Mouse (Mus musculus) hindbrain, embryonic 10.5 days (tissue): ENCODE data around the gene Hmgb1. TPM values are rescaled to one million over a fixed set of nuclear protein-coding genes. Genes with fewer than 3 reads are reported as not detected.

Source experiments
- DNase-seq: peaks from one replicate; pipeline ENCODE4 v3.0.0-alpha.2; 2017; ENCODE audit warnings: low spot score
- H3K27ac ChIP-seq: fragments of 300-500 bp; sonication (generic); 2 replicates; pipeline ENCODE4 v1.5.1; 2016; ENCODE audit warnings: mild to moderate bottlenecking, moderate library complexity
- H3K27me3 ChIP-seq: fragments of 300-500 bp; sonication (generic); 2 replicates; pipeline ENCODE4 v1.6.1; 2016; ENCODE audit warnings: mild to moderate bottlenecking; ENCODE audit not compliant: poor library complexity, insufficient read depth, severe bottlenecking
- H3K36me3 ChIP-seq: fragments of 300-500 bp; sonication (generic); 2 replicates; pipeline ENCODE4 v1.6.1; 2016; ENCODE audit warnings: mild to moderate bottlenecking, moderate library complexity
- H3K4me1 ChIP-seq: fragments of 300-500 bp; sonication (generic); replicated peaks from 2 replicates; pipeline ENCODE4 v1.6.1; 2016; ENCODE audit warnings: mild to moderate bottlenecking
- H3K4me3 ChIP-seq: fragments of 300-500 bp; sonication (generic); 2 replicates; pipeline ENCODE4 v1.5.1; 2016; ENCODE audit warnings: mild to moderate bottlenecking, moderate library complexity
- H3K9me3 ChIP-seq: fragments of 300-500 bp; sonication (generic); 2 replicates; pipeline ENCODE4 v1.6.1; 2016; ENCODE audit warnings: mild to moderate bottlenecking, moderate library complexity
- WGBS: fragments of 180-500 bp; shearing (Covaris S2); methylation state at CpG from one replicate; pipeline ENCODE4 v1.1.7; 2016; 5-methylcytosine and 5-hydroxymethylcytosine counted together
- polyA plus RNA-seq: library from polyadenylated mRNA; unstranded; fragments of >200 nt; fragmentation: Nextera tagmentation; extraction: Ambion mirVana; gene quantifications from 2 replicates; pipeline ENCODE4 v1.2.1, GENCODE M21; 2016

The Hmgb1 gene
- polyA plus RNA-seq, 1 experiment from 2014 or later: 1,115 TPM

DNA sequence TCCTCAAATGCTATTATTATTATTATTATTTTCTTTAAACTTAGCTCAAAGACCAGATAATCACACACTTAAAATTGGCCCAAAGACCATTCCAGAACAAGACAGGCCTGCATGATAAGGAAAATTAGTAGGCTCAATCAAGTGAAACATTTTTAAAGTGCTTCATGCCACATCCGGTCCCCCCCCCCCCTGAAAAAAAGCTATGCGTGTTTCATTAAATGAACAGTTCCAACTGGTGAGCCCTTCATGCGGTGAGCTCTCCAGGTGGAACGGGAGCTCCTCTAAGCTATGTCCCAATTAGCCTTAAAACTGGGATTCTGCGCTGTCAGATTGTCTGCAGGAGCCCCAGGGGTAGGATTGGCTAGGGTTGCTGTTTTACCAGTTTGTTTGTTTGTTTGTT is 168.0 kb downstream of the Hmgb1 start:
- H3K4me3 ChIP-seq: 0 out of 2 replicates have a peak overlapping the region, but pooled peaks have one; percentile 63
- no peaks in the 10 kb centered on the region for H3K36me3 ChIP-seq

DNA sequence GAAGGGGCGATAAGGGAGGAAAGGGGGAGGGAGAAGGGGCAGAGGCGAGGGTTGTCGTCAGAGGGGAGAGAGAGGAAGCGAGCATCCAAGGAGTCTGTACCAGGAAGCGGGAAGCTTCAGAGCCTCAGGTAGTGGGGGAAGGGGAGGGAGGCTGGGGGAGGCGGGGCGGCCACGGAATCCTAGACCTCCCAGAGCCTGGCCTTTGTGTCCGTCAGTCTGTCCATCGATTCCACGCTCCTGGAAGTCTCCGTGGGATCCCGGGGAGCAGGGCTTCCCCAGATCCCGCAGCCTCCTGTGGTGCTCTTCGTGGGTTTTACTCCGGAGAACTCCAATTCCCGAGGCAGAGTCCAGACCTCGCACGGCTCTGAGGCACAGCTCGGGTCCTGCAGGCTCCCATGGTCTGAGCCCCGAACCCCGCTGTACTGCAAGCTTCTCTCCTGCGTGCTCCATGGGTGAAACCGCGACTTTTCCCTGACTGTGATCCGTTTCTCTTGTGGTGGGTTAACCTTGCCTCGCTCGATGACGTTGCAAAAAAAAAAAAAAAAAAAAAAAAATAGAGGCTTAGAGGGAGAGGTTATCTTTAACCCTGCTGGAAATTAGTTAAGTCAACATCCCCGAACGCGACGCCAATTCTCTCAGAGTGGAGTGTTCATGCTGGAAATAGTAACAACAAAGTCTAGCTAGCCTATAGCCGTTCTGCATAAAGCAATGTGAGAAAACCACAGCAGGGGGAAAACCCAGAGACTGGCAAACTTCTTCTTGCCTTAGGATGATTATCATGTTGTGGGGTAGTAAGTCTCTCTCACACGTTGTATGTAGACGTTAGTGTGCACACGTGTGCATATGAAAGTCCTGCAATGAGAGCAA is 168.7 kb downstream of the Hmgb1 start:
- Histone ChIP-seq H3K27ac (peak overlapping the region; percentile 84), H3K4me1 (peaks cover 25% of the 10 kb centered on the region), H3K4me3 (peak overlapping the region; percentile 63), H3K36me3 (no peaks in the 10 kb centered on the region), H3K27me3 (peaks cover 32% of the 10 kb centered on the region), H3K9me3 (no peaks in the 10 kb centered on the region)
- DNase-seq: peak; percentile 50
- 3% methylated on average over 37 of the region's 37 CpGs for WGBS

More for the DNA sequence above, 168.0 kb downstream of the Hmgb1 start:
- no peak for DNase-seq
- peaks cover 32% of the 10 kb centered on the region for H3K27me3 ChIP-seq
- WGBS: 73% methylated on average over 5 of the region's 5 CpGs
- no peaks in the 10 kb centered on the region for H3K9me3 ChIP-seq
- no peak overlapping the region for H3K27ac ChIP-seq
- peaks cover 32% of the 10 kb centered on the region for H3K4me1 ChIP-seq

DNA sequence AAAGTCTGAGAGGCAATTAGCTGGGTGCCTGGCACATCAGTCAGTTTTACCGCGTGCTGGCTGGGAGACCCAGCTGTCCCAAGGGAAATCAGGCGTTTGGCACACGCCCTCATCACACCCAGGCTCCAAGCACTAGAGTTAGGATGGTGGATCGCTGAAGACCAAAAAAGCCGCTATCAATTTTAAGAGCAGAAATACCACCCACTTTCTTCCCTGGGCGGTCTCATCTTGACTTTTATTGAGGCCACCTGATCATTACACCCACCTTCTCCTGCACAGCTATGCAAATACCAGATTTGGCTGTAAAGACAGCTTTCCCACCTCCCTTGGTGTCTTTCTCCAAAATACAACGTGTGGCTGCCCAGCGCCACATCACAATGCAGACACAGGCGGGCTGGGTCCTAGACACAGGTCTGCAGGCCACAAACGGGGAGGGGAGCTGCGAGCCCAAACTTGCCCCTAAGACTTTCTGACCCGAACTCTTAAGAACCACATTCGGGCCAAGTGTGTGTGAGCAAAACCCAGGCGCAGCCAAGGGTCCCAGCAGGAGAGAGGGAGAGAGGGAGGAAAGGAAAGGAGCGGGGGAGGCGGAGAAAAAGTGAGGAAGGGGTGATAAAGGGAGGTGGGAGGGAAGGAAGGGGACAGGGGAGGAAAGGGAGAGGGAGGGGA is 169.6 kb downstream of the Hmgb1 start:
- DNase-seq: no peak
- H3K9me3 ChIP-seq: no peaks in the 10 kb centered on the region
- peak overlapping the region; percentile 63 for H3K4me3 ChIP-seq
- WGBS: 13% methylated on average over 17 of the region's 17 CpGs
- peaks cover 23% of the 10 kb centered on the region for H3K4me1 ChIP-seq
- peak overlapping the region; percentile 84 for H3K27ac ChIP-seq
- no peaks in the 10 kb centered on the region for H3K36me3 ChIP-seq
- H3K27me3 ChIP-seq: peaks cover 32% of the 10 kb centered on the region

DNA sequence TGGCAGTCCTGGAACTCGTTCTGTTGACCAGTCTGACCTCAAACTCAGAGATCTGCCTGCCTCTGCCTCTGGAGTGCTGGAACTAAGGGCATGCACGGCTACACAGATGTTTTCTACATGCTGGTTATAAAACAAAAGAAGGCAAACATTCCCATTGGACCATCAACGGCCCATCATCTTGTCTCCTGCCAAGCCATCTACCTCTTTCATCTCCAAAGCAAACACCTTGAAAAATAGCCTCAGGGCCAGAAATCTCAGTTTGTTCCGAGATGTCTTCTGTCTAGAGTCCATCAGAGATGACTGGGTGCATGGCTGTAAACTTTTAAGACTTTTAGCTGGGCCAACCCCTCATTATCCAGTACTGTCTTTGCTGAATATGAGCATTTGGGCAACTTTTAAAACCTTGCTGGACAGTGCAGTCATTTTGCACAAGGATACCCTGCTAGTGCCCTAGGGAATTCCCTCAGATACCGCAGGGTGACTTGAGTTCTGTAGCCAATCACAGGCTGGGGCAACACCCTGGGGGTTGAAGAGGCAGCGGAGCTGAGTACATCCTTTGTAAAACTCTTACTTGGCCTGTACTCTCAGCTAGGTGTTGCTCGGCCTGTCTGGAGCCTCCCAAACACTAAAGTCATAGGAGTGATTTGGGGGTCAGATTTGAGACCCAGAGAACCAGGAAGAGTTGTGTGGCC is 170.3 kb downstream of the Hmgb1 start:
- no peak for DNase-seq
- H3K4me1 ChIP-seq: peaks cover 23% of the 10 kb centered on the region
- H3K27me3 ChIP-seq: peaks cover 32% of the 10 kb centered on the region
- no peaks in the 10 kb centered on the region for H3K9me3 ChIP-seq
- WGBS: 72% methylated on average over 7 of the region's 7 CpGs
- no peak overlapping the region for H3K4me3 ChIP-seq
- H3K36me3 ChIP-seq: no peaks in the 10 kb centered on the region
- no peak overlapping the region for H3K27ac ChIP-seq

DNA sequence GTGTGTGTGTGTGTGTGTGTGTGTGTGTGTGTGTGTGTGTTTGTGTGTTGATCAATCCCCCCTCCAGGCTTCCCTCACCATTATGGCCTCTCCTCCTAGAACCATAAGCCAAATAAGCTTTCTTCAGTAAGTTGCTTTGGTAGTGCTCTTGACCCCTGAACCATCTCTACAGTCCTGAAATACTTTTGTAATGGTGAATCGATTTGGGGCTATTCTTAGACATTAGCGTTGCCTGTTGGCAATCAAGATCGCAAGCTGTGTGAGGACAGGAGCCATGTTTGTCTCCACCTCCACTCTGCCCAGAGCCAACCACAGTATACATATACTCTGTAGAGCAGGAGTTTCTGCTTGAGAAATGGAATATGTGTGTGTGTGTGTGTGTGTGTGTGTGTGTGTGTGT is 175.2 kb downstream of the Hmgb1 start:
- H3K9me3 ChIP-seq: no peaks in the 10 kb centered on the region
- peaks cover 11% of the 10 kb centered on the region; the same call in 1 of the 2 replicates for H3K27me3 ChIP-seq
- 90% methylated on average over 3 of the region's 3 CpGs for WGBS
- no peak for DNase-seq
- H3K4me1 ChIP-seq: peaks cover 27% of the 10 kb centered on the region
- H3K27ac ChIP-seq: no peak overlapping the region
- H3K4me3 ChIP-seq: no peak overlapping the region
- H3K36me3 ChIP-seq: no peaks in the 10 kb centered on the region

DNA sequence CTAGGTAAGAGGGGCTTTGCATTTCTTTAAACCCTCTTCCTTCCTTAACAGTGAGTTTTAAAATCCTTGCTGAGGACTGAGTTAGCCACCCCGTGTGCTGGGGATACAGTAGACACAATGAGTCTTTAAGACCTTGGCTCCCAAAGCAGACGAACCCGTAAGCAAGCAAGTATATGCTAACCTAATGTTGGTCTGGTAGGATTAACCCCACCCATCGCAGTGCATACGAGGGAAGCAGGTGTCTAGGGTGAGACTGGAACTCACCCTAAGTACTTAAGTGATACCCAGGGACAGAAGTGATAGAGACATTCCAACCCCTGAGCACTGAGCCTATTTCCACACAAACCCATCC is 177.0 kb downstream of the Hmgb1 start:
- peak overlapping the region; percentile 36 for H3K4me3 ChIP-seq

DNA sequence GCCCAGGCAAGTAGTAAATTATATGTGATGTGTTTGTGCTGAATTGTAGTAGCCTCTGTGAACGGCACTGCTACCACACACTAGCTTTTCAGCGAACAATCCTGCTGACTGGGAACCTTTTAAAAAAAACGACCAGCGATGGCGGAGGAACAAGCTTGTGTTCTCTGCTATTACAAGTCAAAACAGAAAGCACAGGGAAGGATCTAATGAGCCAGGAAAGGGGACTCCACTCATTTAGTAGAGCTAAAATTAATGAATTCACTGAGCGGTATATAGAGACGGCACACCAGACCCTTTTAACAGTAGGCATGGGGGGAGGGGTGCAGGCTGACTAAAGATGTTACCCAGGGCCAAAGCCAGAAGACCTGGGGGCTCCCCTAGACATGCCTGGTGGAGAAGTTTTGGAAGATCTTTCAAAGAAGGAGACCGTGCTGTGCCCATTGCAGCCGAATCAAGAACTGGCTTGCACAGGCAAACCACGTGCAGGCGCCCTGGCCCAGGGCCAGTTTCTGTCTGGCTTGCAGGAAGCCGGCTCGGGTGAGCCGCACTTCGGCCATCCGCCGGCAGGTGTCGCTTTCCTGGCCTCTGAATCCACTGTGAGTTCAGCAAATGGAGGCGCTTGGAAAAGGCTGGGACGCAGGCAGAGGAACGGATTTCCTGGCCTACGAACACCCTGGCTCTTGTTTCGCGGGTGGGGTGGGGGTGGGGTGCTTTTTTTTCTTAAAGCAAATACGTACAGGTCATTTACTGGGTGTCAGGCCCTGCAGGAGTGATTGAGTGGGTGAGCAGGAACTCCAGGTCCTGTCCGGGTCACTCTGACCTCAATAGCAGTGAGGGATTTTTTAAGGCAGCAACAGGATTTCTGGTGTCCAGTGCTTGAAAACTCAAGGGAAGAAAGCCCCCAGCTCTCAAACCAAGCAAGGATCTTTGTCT is 177.7 kb downstream of the Hmgb1 start:
- peak overlapping the region; percentile 36 for H3K4me3 ChIP-seq
- DNase-seq: peak; percentile 99
- H3K27me3 ChIP-seq: peaks cover 6% of the 10 kb centered on the region; the same call in 1 of the 2 replicates
- peaks cover 41% of the 10 kb centered on the region for H3K4me1 ChIP-seq
- H3K27ac ChIP-seq: peak overlapping the region; percentile 85
- 15% methylated on average over 26 of the region's 26 CpGs for whole genome bisulfite sequencing
- no peaks in the 10 kb centered on the region for H3K9me3 ChIP-seq
- no peaks in the 10 kb centered on the region for H3K36me3 ChIP-seq

More for the DNA sequence above, 177.0 kb downstream of the Hmgb1 start:
- H3K36me3 ChIP-seq: no peaks in the 10 kb centered on the region
- no peak for DNase-seq
- peak overlapping the region; percentile 85 for H3K27ac ChIP-seq
- H3K4me1 ChIP-seq: peaks cover 35% of the 10 kb centered on the region
- H3K27me3 ChIP-seq: peaks cover 6% of the 10 kb centered on the region; the same call in 1 of the 2 replicates
- WGBS: 73% methylated on average over 5 of the region's 5 CpGs
- H3K9me3 ChIP-seq: no peaks in the 10 kb centered on the region

DNA sequence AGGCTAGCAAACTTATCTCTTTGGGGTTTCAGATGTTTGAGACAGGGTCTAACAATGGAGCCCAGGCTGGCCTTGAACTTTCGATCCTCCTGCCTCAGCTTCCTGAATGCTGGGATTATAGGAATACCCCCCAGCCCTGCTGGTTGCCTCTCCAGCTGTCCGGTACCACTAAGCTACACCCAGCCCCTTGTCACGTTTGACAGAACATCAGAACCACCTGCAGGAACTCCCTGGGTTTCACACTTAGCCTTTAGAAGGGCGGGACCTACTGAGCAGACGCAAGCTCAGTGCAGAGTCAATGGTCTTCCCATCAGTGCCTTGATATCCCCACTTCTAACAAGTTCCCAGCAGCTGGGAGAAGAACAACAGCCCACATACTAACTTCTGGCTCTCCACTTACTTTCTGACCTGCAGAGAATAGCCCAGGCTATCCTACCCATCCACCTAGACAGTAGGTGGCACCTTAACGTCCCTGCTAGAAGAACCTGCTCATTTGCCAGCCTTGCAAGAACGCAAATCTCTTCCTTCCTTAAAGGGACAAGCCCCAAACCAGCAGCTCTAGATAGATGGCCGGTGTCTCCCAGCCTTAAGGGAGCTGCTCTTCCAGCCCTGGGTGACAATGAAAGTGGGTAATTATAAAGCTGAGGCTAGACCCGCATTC is 178.5 kb downstream of the Hmgb1 start:
- H3K4me3 ChIP-seq: no peak overlapping the region
- H3K27ac ChIP-seq: peak overlapping the region; percentile 64
- WGBS: 73% methylated on average over 9 of the region's 9 CpGs

DNA sequence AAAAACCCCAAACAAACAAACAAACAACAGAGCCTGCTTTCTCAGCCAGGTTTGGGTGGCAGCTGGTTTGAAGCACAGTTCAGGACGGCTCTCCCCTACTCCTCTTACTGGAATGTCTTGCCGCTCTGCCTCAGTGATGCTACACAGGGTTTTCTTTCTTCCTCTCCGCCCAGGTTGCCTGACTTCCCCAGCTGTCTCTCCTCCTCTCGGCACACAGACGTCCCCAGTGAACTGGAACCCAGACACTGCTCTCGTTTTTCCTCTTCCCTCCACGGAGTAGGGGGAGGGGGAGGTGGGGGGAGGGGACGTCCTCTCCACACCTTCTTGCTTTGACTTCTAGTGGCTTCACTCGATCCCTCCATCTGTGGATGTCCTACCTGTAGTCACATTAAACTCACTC is 179.2 kb downstream of the Hmgb1 start:
- no peaks in the 10 kb centered on the region for H3K36me3 ChIP-seq
- WGBS: 38% methylated on average over 9 of the region's 9 CpGs
- H3K27me3 ChIP-seq: peaks cover 6% of the 10 kb centered on the region; the same call in 1 of the 2 replicates
- peaks cover 41% of the 10 kb centered on the region for H3K4me1 ChIP-seq
- no peak overlapping the region for H3K4me3 ChIP-seq
- no peak for DNase-seq
- no peaks in the 10 kb centered on the region for H3K9me3 ChIP-seq
- H3K27ac ChIP-seq: peak overlapping the region; percentile 64

More for the DNA sequence above, 178.5 kb downstream of the Hmgb1 start:
- DNase-seq: no peak
- Histone ChIP-seq H3K4me1 (peaks cover 41% of the 10 kb centered on the region), H3K27me3 (peaks cover 6% of the 10 kb centered on the region; the same call in 1 of the 2 replicates), H3K36me3 (no peaks in the 10 kb centered on the region), H3K9me3 (no peaks in the 10 kb centered on the region)

DNA sequence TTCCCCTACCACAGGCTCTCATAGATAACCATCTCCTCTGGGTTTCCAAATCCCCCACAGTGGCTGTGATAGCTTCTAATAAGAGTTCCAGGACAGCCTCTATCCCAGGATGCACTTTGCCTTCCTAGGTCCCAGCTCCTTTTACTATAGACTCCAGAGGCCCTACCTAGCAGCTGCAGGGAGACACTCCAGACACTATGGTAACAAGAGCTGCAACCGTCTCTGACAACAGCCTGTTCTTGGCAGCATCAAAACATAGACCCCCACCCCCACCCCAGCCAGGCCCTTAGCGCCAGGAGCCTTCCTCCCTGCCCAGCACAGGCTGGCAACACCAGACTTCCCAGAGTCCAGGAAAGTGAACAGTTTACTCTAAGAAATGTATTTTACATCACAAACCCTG is 181.2 kb downstream of the Hmgb1 start:
- DNase-seq: no peak
- H3K36me3 ChIP-seq: no peaks in the 10 kb centered on the region

DNA sequence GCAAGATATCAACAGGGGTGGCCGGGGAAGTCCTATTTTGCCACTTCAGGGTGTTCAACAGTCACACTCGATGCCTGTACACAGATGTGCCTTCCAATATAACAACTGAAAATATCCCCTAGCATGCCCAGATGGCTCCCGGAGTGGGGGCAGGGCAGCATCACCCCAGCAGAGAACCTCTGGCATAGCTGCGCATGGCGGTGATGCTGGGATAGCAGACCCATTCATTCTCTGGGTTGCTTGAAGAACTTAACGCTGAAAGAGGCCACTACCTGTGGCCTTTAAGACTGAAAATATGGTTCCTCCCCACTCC is 181.5 kb downstream of the Hmgb1 start:
- no peak for DNase-seq
- Histone ChIP-seq H3K4me1 (peaks cover 41% of the 10 kb centered on the region), H3K36me3 (no peaks in the 10 kb centered on the region), H3K9me3 (no peaks in the 10 kb centered on the region), H3K27me3 (peaks cover 6% of the 10 kb centered on the region; the same call in 1 of the 2 replicates), H3K27ac (peak overlapping the region; percentile 46), H3K4me3 (no peak overlapping the region)
- WGBS: 76% methylated on average over 6 of the region's 6 CpGs

More for the DNA sequence above, 181.2 kb downstream of the Hmgb1 start:
- Histone ChIP-seq H3K4me3 (no peak overlapping the region), H3K9me3 (no peaks in the 10 kb centered on the region), H3K27ac (peak overlapping the region; percentile 46), H3K4me1 (peaks cover 41% of the 10 kb centered on the region), H3K27me3 (peaks cover 6% of the 10 kb centered on the region; the same call in 1 of the 2 replicates)
- WGBS: 35% methylated on average over 2 of the region's 2 CpGs
